Mouse (Mus musculus) cerebellum, postnatal 14 days (tissue): ENCODE measurements around the gene Ankar.
A peak's percentile ranks its signal among the peaks of the same experiment; 100 is the strongest.

Experiments
- DNase-seq, 2 experiments: peaks; one replicate each; pipeline ENCODE4 v3.0.0; 2021; ENCODE audit warnings: mixed read lengths in 2 of 2

The Ankar gene

GRCm38 (mm10) chr1:72700479-72700878 is at the start of gene Ankar:
Gene Ankar, minus strand, starts transcription at chr1:72700579.
- DNase-seq = no peak

- peak; percentile 88 to 92 for DNase-seq
These were observed 46.0 kb upstream of the Ankar start for GRCm38 (mm10) chr1:72746382-72746781.

- no peak for DNase-seq
These were observed 44.6 kb upstream of the Ankar start for GRCm38 (mm10) chr1:72744816-72745506.

GRCm38 (mm10) chr1:72741406-72741805 is 41.0 kb upstream of the Ankar start:
- DNase-seq = no peak

DNA sequence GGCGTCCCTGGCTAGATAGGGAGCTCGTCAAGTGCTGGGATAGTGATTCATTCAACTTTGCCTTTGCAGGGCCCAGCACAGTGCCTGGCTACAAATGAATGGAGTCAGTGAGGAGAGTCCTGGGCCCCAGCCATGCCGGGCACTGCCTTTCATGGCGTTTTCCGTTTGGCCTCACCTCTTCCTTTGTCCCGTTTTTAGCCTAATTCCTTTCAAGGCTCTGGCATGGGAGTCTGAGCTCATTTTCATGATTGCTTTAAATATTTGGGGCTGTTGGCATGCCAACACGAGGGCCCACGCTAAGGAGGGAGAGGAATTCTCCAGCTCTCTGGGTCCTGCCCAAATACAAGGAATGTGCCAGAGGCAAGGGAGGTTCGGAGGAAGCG is 39.3 kb upstream of the Ankar start:
- DNase-seq = peak; percentile 44 to 46

DNA sequence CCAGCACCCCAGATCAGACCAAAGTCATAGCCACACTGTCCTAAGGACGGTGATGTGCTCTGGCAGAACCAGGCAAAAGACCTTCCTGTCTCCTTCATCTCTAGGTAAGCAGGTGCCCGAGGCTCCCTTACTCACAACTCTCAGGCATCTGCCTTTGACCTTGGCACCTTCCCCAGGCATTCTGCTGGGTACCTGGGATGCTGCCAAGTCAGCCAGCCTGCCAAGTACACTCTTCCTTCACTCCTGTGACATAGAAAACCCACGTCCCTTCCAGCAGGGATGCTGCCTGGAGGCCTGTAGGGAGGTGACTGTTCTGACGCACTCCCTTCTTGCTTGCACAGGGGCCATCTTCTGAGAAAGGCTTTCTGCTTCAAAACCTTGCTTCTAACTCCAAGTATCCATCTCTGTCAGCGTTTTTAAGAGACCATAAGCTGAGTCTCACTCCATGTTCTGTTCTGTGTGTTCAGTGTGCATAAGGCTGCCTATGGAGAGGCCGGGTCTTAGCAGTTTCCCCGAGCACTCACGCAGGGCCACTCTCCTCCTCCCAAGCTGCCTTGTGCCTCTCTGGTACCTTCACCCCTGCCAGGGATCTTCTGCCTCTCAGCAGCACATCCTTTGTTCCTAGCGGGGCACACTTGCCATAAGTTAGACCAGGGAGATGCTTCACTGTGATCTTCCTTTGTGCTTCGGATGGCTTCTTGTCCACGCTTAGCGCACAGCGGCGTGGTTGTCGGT is 38.7 kb upstream of the Ankar start:
- DNase-seq = peak; percentile 86

DNA sequence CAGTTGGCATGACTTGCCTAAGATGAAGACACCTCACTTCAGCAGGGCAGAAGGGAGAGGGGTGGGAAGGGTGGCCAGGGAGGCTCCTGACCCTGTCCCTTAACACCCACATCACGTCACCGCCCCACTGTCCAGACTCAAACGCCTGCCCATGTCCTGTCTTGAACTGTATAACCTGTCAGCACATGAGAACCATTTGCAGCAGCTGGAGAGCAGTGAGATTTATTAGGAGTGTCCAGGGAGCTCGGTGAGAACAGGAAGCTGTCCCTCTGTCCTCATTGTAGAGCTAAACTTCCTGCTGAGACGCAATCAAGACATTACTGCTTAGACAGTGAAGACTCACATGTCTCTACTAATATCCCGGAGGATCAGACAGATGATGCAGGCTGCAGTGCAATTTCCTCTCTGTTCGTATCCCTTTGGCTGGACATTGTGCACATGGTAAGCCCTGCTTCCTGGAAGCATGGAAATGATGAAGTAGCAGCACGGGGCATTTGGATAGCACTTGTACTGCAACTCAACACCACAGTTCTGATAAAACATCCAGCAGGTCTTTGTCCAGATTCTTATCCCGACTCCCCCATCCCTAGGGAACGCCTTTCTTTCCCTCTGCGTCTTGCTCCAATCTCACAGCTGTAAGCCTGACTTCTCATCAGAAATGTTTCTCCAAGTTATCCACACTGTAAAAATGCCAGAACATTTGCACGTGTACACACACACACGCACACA is 36.2 kb upstream of the Ankar start:
- DNase-seq = no peak

DNA sequence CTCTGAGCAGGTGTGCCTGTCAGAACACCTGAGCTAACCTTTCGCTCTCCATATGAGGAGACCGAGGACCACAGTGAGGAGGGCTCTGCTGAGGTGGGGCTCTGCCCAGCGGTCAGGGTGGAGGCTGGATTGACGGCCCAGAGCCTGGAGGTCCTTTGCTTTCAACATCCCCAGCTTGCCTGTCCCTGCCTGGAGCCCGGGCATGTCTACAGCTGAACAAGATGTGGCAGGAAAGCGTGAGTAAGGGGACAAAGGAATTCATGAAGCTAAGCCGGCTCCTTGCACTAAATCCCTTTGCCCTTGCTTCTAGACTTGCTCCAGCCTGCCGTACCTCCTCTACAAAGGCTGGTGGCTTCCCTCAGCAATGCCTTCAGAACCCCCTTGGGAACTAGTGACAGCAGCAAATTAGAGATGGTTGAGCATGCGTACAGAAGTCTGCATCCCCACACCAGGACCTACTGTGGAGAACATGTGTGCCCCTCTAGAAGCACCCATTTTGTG is 32.9 kb upstream of the Ankar start:
- DNase-seq = no peak

GRCm38 (mm10) chr1:72730126-72730525 is 29.7 kb upstream of the Ankar start:
- no peak for DNase-seq

DNA sequence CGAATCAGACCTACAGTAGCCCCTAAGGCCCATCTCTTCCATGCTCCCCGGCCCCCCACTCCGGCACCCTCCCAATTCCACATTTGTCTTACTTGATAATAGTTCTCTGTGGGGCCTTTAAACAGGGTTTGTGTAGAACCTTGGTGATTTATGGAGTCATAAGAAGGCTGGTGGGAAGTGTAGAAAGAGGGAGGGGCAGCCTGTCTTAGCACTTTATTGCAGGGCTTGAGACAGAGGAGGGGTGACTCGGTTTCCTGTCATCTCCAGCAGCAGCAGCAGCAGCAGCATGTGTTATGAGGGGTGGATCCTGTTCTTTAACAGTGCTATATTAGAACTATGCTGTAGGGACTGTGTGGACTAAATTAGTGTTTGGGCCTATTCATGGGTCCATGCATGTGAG is 28.4 kb upstream of the Ankar start:
- no peak for DNase-seq

GRCm38 (mm10) chr1:72725941-72726340 is 25.6 kb upstream of the Ankar start:
- no peak for DNase-seq

- DNase-seq = peak; percentile 80 to 85
These were observed 24.0 kb upstream of the Ankar start for GRCm38 (mm10) chr1:72724354-72724753.

- peak; percentile 50 to 67 for DNase-seq
These were observed 22.3 kb upstream of the Ankar start for GRCm38 (mm10) chr1:72722646-72723045.

GRCm38 (mm10) chr1:72720115-72720725 is 19.8 kb upstream of the Ankar start:
- DNase-seq = peak in 1 of 2 experiments; percentile 54

DNA sequence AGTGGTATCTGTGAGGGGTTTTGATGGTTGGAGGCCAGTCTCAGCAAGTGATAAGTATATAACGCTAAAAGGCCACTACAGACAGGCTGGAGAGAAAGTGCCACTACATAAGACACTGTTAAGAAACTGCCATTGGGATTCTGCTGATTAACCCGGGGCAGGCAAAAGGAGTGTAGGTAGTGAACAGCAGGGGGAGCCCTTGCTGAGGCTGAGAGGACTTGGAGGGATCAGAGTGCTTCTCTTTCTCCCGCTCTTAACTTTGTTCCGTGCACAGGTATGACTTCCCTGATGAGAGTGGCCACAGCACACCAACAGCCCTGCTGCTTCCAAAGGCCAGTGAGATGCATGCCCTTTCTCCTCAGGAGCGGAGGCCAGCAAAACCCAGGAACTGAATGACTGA is 18.5 kb upstream of the Ankar start:
- DNase-seq = peak; percentile 75 to 84

DNA sequence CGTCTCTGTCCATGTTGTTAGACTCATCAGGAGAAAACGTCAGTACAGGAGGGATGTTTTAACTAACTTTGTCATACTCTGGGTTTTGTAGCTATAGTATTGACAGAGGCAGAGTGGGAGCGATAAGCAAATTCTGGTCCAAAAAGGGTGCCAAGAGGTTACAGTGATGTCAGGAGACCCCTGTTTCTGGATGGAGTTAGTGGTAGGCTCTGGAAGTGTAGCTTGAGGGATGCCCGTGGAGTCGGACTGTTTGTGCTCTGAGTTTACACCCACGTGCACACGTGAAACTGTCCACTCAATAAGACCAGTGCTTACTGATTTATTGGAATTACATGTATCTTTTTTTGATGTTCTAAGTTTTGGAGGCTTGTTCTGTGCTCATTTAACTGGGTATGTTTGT is 17.2 kb upstream of the Ankar start:
- DNase-seq = no peak

DNA sequence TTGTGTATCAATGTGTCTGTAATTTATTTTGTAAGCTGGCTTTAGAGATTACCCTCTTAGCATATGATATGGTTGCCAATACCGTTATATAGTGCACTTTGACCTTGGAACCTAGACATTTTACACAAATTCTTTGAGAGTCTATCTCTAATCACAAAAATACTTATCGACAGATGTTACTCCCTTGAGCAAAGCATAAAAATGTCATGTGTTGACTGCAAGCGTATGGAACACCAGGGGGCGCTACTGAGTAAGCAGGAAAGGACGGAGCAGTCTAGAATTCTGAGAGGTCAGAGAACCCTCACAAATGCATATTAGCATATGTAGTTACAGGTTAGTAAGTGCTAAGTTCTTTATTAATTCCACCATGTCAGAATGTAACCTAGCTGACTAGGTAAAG is 16.5 kb upstream of the Ankar start:
- peak; percentile 89 to 95 for DNase-seq

DNA sequence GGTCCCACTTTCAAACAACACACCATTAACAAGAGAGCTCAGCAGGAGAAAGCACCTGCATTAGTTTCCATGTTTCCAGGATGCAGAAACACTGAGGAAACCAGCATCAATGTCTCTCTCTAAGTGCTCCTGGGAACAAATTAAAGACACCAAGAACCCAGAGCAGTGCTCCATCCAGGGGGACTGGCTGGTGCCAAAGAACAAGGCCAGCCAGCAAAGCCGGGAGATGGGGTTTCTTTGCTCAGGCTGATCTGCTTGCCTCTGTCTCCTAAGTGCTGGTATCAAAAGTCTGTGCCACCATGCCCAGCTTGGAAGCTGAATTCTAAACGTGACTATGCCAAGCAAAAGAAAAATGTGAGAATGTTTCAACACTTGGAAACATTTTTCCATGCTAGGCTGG is 16.0 kb upstream of the Ankar start:
- DNase-seq = no peak

DNA sequence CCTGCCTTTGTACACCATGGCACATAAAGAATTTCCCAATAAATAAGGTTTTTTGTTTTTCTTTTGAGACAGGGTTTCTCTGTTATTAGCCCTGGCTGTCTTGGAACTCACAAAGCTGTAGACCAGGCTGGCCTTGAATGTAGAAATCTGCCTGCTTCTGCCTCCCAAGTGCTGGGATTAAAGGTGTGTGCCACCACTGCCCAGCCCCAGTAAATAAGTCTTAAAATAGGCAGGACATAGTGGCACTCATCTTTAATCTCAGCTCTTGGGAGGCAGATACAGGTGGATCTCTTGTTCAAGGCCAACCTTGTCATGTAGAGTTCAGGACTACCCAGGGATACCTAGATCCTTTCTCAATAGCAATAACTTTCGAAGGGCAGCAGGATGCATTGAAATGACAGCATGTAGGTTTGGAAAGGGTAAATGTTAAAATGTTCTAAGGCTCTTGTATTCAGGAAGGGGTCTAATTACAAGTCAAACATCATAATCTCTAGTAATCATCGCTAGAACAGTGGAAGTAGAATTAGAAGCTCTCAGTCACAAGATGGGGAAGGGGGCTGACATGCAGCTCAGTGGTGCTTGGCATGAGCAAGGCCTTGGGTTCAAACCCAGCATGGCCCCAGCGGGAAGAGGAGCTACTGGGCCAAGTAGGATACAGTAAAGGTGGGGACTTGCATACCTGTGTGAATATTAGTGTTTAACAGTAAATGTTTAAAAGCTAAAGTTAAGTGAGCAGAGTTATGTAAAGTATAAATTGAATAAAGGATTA is 15.4 kb upstream of the Ankar start:
- no peak for DNase-seq

DNA sequence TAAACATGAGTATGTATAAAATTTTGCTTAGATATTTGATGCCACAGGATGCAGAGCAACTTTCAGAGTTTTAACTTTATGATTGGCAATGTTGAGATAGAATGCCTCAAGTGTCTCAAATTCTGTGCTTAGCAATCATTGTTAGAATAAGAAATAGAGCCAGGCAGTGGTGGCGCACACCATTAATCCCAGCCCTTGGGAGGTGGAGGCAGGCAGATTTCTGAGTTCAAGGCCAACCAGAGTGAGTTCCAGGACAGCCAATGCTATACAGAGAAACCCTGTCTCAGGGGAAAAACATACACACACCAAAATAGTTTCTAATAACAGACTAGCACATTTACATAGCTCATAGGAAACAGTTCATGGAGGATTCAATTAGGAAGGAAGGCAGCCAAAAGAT is 14.7 kb upstream of the Ankar start:
- DNase-seq = no peak

- DNase-seq = no peak
These were observed 14.2 kb upstream of the Ankar start for GRCm38 (mm10) chr1:72714547-72714946.

GRCm38 (mm10) chr1:72711684-72712083 is 11.3 kb upstream of the Ankar start:
- no peak for DNase-seq
